Mouse (Mus musculus) small intestine, adult 2 months (tissue): Measurements from ENCODE around the gene Lamc2.

Source experiments
- CTCF ChIP-seq: fragments of 200-500 bp; IDR thresholded peaks from 2 replicates; pipeline ENCODE4 v1.5.1; 2012; ENCODE audit warnings: low read depth, mild to moderate bottlenecking, control low read depth, inconsistent platforms, low read length, moderate library complexity, mixed read lengths; ENCODE audit not compliant: insufficient replicate concordance, insufficient read length; ENCODE audit errors: extremely low read depth
- POLR2A ChIP-seq: fragments of 200-500 bp; IDR thresholded peaks from 2 replicates; pipeline ENCODE4 v1.6.1; 2012; ENCODE audit warnings: low read depth, mild to moderate bottlenecking, control low read depth, inconsistent platforms, low read length, moderate library complexity

- TF ChIP-seq CTCF, result no peak
- no peak for TF ChIP-seq POLR2A
These were observed 95.4 kb downstream of the Lamc2 start for GRCm38 (mm10) chr1:153090807-153091206.
